Mouse (Mus musculus) heart, adult 11 months (tissue): Measurements from ENCODE around the gene Mark1.
A peak's percentile ranks its signal among the peaks of the same experiment; 100 is the strongest.

Experiments
- DNase-seq: peaks from one replicate; pipeline ENCODE4 v3.0.0; 2022

Gene Mark1

GRCm38 (mm10) chr1:184882281-184883268, 116.8 kb downstream of the Mark1 start, which contains the start of gene C130074G19Rik:
TSS of gene C130074G19Rik (minus strand) at chr1:184883218.
- DNase-seq: peak; percentile 98

GRCm38 (mm10) chr1:184881861-184882260, 117.5 kb downstream of the Mark1 start:
- no peak for DNase-seq

GRCm38 (mm10) chr1:184881211-184881610, 118.2 kb downstream of the Mark1 start:
- DNase-seq: no peak

- no peak for DNase-seq
Observed at GRCm38 (mm10) chr1:184878860-184879259, 120.5 kb downstream of the Mark1 start.

GRCm38 (mm10) chr1:184877306-184877705, 122.1 kb downstream of the Mark1 start:
- no peak for DNase-seq

- no peak for DNase-seq
Observed at GRCm38 (mm10) chr1:184873910-184874309, 125.5 kb downstream of the Mark1 start.

GRCm38 (mm10) chr1:184872069-184872819, 127.1 kb downstream of the Mark1 start:
- DNase-seq: no peak

- DNase-seq: peak; percentile 91
Observed at GRCm38 (mm10) chr1:184871506-184871905, 127.9 kb downstream of the Mark1 start.

- no peak for DNase-seq
Observed at GRCm38 (mm10) chr1:184870646-184871385, 128.6 kb downstream of the Mark1 start.

GRCm38 (mm10) chr1:184869939-184870565, 129.3 kb downstream of the Mark1 start:
- DNase-seq: peak; percentile 94

GRCm38 (mm10) chr1:184867640-184868120, 131.7 kb downstream of the Mark1 start:
- DNase-seq: no peak

- DNase-seq: peak; percentile 99
Observed at GRCm38 (mm10) chr1:184864381-184864801, 135.0 kb downstream of the Mark1 start.

GRCm38 (mm10) chr1:184862636-184863035, 136.7 kb downstream of the Mark1 start:
- no peak for DNase-seq

GRCm38 (mm10) chr1:184861551-184861950, 137.8 kb downstream of the Mark1 start:
- DNase-seq: no peak

- peak; percentile 97 for DNase-seq
Observed at GRCm38 (mm10) chr1:184860276-184860675, 139.1 kb downstream of the Mark1 start.

- no peak for DNase-seq
Observed at GRCm38 (mm10) chr1:184858253-184858652, 141.1 kb downstream of the Mark1 start.

GRCm38 (mm10) chr1:184857216-184857615, 142.2 kb downstream of the Mark1 start:
- no peak for DNase-seq

GRCm38 (mm10) chr1:184853922-184854321, 145.4 kb downstream of the Mark1 start:
- DNase-seq: peak; percentile 95

GRCm38 (mm10) chr1:184853339-184853738, 146.0 kb downstream of the Mark1 start:
- peak; percentile 99 for DNase-seq

GRCm38 (mm10) chr1:184851741-184852618, 147.4 kb downstream of the Mark1 start:
- DNase-seq: peak; percentile 99

- DNase-seq: peak; percentile 96
Observed at GRCm38 (mm10) chr1:184851166-184851565, 148.2 kb downstream of the Mark1 start.
